8 mouse cellular contexts compared by ENCODE assay signal in genomic region chr6:122391725-122392667, GRCm38 (mm10). TPM values are rescaled to one million over a fixed set of nuclear protein-coding genes. Genes with fewer than 3 reads are reported as not detected.
DNase-seq lines count a peak whose midpoint lies in the region; ATAC-seq lines count a peak whose summit lies in the region.

No protein-coding gene starts in this region.

- DNase-seq in ZHBTc4 (ENCODE audit: low read depth, low spot score) = peak; percentile 89
- peak; percentile 73 to 78 for DNase-seq in cerebellum, postnatal 4 days (ENCODE audit: low spot score in 2 of 2)
- peak; percentile 78 to 79 for DNase-seq in frontal cortex, postnatal 36 days (ENCODE audit: low spot score in 2 of 2)
- DNase-seq in layer of hippocampus, postnatal 36 days = peak; percentile 74 to 81
- DNase-seq in lung, postnatal 14 days = peak; percentile 76
- DNase-seq in retina, postnatal 1 day = peak; percentile 86
- DNase-seq in urinary bladder, adult 2 months (ENCODE audit: low spot score) = peak; percentile 44

- no peaks in the 10 kb centered on the region for H3K36me3 ChIP-seq in hindbrain, embryonic 15.5 days

- H3K9me3 ChIP-seq in hindbrain, embryonic 15.5 days = no peaks in the 10 kb centered on the region

- H3K27ac ChIP-seq in hindbrain, embryonic 15.5 days (replicated peaks) = no peak overlapping the region

- peak; percentile 77 for ATAC-seq in hindbrain, embryonic 15.5 days (ENCODE audit: low FRiP score, low read depth)

- H3K4me2 ChIP-seq in hindbrain, embryonic 15.5 days = peak overlapping the region; percentile 48

- 36% methylated on average over 29 of the region's 29 CpGs for WGBS in hindbrain, embryonic 15.5 days

- H3K4me1 ChIP-seq in hindbrain, embryonic 15.5 days (replicated peaks) = no peaks in the 10 kb centered on the region

- no peaks in the 10 kb centered on the region for H3K27me3 ChIP-seq in hindbrain, embryonic 15.5 days

- no peak overlapping the region for H3K4me3 ChIP-seq in hindbrain, embryonic 15.5 days

- H3K9ac ChIP-seq in hindbrain, embryonic 15.5 days = no peak overlapping the region

RNA-seq across cellular contexts. Expression of gene Phc1, which starts 51.6 kb away (rescaled TPM):
- polyA plus RNA-seq in hindbrain, embryonic 15.5 days (2015; fragmentation: Nextera tagmentation; extraction: Ambion mirVana) = 26.4 and 30.6 TPM in 2 replicates
- total RNA-seq in layer of hippocampus, postnatal 36 days (2021) = 10 to 100 TPM; 63.2 to 63.8 TPM
- 8.6 and 14.8 TPM in 2 replicates for polyA plus RNA-seq in urinary bladder, adult 2 months (2012; rRNA removed)
